Mouse (Mus musculus): ENCODE data around the gene Cabp2.
A peak's percentile ranks its signal among the peaks of the same experiment; 100 is the strongest.
"Not testable (repeated sequence)": the region's sequence is repeated elsewhere in the genome, so short reads cannot be mapped to it uniquely, and the experiment has no call there.

Cabp2 gene

GRCm38 (mm10) chr19:4081394-4081793 lies at the start of gene Cabp2:
Cabp2 (plus strand) TSS chr19:4081578.
- no peak for DNase-seq

GRCm38 (mm10) chr19:4032668-4033067 lies 48.7 kb upstream of the Cabp2 start:
- no peak for DNase-seq

- DNase-seq = no peak
These were observed 48.1 kb upstream of the Cabp2 start for GRCm38 (mm10) chr19:4033298-4033697.

GRCm38 (mm10) chr19:4033742-4034141 lies 47.6 kb upstream of the Cabp2 start:
- DNase-seq = no peak

GRCm38 (mm10) chr19:4036327-4037045 lies 44.9 kb upstream of the Cabp2 start:
- no peak for DNase-seq

- DNase-seq = not testable (repeated sequence)
These were observed 44.1 kb upstream of the Cabp2 start for GRCm38 (mm10) chr19:4037154-4037787.

- peak; percentile 92 to 93 for DNase-seq
These were observed 43.6 kb upstream of the Cabp2 start, which contains the start of gene Gstp1 for GRCm38 (mm10) chr19:4037788-4038232. Gstp1 (minus strand) TSS chr19:4037985.

- DNase-seq = not testable (repeated sequence)
These were observed 40.4 kb upstream of the Cabp2 start for GRCm38 (mm10) chr19:4040941-4041340.

GRCm38 (mm10) chr19:4041500-4041899 lies 39.9 kb upstream of the Cabp2 start:
- DNase-seq = not testable (repeated sequence)

- peak; percentile 62 to 71 for DNase-seq
These were observed 39.3 kb upstream of the Cabp2 start for GRCm38 (mm10) chr19:4042124-4042523.

- not testable (repeated sequence) for DNase-seq
These were observed 37.3 kb upstream of the Cabp2 start for GRCm38 (mm10) chr19:4044109-4044508.

GRCm38 (mm10) chr19:4045966-4046865 lies 35.2 kb upstream of the Cabp2 start, which contains the start of gene Gstp2:
Gstp2 (minus strand) TSS chr19:4046023.
- DNase-seq = peak; percentile 85 to 86

- DNase-seq = no peak
These were observed 34.5 kb upstream of the Cabp2 start for GRCm38 (mm10) chr19:4046866-4047254.

GRCm38 (mm10) chr19:4047859-4048258 lies 33.5 kb upstream of the Cabp2 start:
- peak; percentile 59 to 84 for DNase-seq

- DNase-seq = not testable (repeated sequence)
These were observed 32.3 kb upstream of the Cabp2 start for GRCm38 (mm10) chr19:4049069-4049468.

- no peak for DNase-seq
These were observed 30.4 kb upstream of the Cabp2 start for GRCm38 (mm10) chr19:4051016-4051415.

GRCm38 (mm10) chr19:4051741-4052515 lies 29.4 kb upstream of the Cabp2 start:
- peak; percentile 49 to 77 for DNase-seq

- no peak for DNase-seq
These were observed 28.8 kb upstream of the Cabp2 start for GRCm38 (mm10) chr19:4052516-4053030.

GRCm38 (mm10) chr19:4054613-4055012 lies 26.8 kb upstream of the Cabp2 start:
- no peak for DNase-seq

- peak in 1 of 2 experiments; percentile 16 for DNase-seq
These were observed 26.0 kb upstream of the Cabp2 start for GRCm38 (mm10) chr19:4055216-4055946.
